9 mouse cellular contexts compared by ENCODE assay signal in genomic region chr7:71023946-71024610, GRCm38 (mm10).
DNase-seq lines count a peak whose midpoint lies in the region; ATAC-seq lines count a peak whose summit lies in the region.
"Had no signal": no experiment of that assay in that cellular context is flagged by ENCODE, and none has a peak within 500 bp of the region (broad histone marks: within the 10 kb centered on the region; RNA-seq: fewer than 3 reads in every experiment).

No protein-coding gene starts in this region.

- peaks cover 5% of the 10 kb centered on the region; the same call in 1 of the 2 replicates for H3K9me3 ChIP-seq in heart, embryonic 14.5 days (ENCODE audit: control insufficient read depth, low read length)
- H3K9me3 ChIP-seq in embryonic facial prominence, embryonic 11.5 days (replicated peaks; ENCODE audit: control insufficient read depth, low read length): no peaks in the 10 kb centered on the region; the same call in 1 of the 2 replicates
- no peaks in the 10 kb centered on the region for H3K9me3 ChIP-seq in hindbrain, embryonic 15.5 days
- no peaks in the 10 kb centered on the region for H3K9me3 ChIP-seq in midbrain, embryonic 11.5 days (ENCODE audit: control insufficient read depth, low read length)

- intact Hi-C loops in heart, postnatal 25 days (cut with DNase I): no loop called here
- intact Hi-C loops in left cerebral cortex, postnatal 25 days (cut with DNase I): no loop called here

- peak overlapping the region; percentile 64 for H3K4me2 ChIP-seq in heart, embryonic 14.5 days (ENCODE audit: low read length)
- peak overlapping the region; percentile 52 for H3K4me2 ChIP-seq in embryonic facial prominence, embryonic 11.5 days (ENCODE audit: low read depth, low read length)
- peak overlapping the region; percentile 66 for H3K4me2 ChIP-seq in hindbrain, embryonic 15.5 days
- peak overlapping the region; percentile 42 for H3K4me2 ChIP-seq in midbrain, embryonic 11.5 days

- ATAC-seq in heart, embryonic 14.5 days (ENCODE audit: insufficient number of reproducible peaks, insufficient read depth, low FRiP score, low read depth): no peak
- ATAC-seq in embryonic facial prominence, embryonic 11.5 days (replicated peaks; ENCODE audit: insufficient number of reproducible peaks, low FRiP score, low TSS enrichment, low read depth): no peak
- ATAC-seq in hindbrain, embryonic 15.5 days (ENCODE audit: low FRiP score, low read depth): peak; percentile 34; the same call in 1 of the 2 replicates
- ATAC-seq in midbrain, embryonic 11.5 days (ENCODE audit: low FRiP score): peak; percentile 35

- no peaks in the 10 kb centered on the region for H3K27me3 ChIP-seq in heart, embryonic 14.5 days (ENCODE audit: control insufficient read depth, insufficient read depth, low read length)
- H3K27me3 ChIP-seq in embryonic facial prominence, embryonic 11.5 days (ENCODE audit: control insufficient read depth, insufficient read depth, low read length): no peaks in the 10 kb centered on the region
- no peaks in the 10 kb centered on the region for H3K27me3 ChIP-seq in hindbrain, embryonic 15.5 days
- H3K27me3 ChIP-seq in midbrain, embryonic 11.5 days (ENCODE audit: control insufficient read depth, insufficient read depth, low read length): no peaks in the 10 kb centered on the region

- H3K4me3 ChIP-seq in heart, embryonic 14.5 days (ENCODE audit: control insufficient read depth in 1 of 2, insufficient read depth in 1 of 2, low read depth in 1 of 2, low read length in 2 of 2): peak overlapping the region; percentile 29 to 43
- peak overlapping the region; percentile 21 for H3K4me3 ChIP-seq in embryonic facial prominence, embryonic 11.5 days (ENCODE audit: low read depth, low read length)
- peak overlapping the region; percentile 34 for H3K4me3 ChIP-seq in hindbrain, embryonic 15.5 days
- peak overlapping the region; percentile 10; the same call in 1 of the 2 replicates for H3K4me3 ChIP-seq in midbrain, embryonic 11.5 days (ENCODE audit: low read depth, low read length)

- DNase-seq in heart, postnatal 25 days (ENCODE audit: low spot score): no peak
- peak; percentile 32 for DNase-seq in embryonic facial prominence, embryonic 11.5 days (ENCODE audit: low spot score)
- peak; percentile 91 for DNase-seq in midbrain, embryonic 11.5 days (ENCODE audit: low spot score, missing footprints)
- no peak for DNase-seq in adrenal gland, adult 8-10 months
- DNase-seq in left cerebral cortex, postnatal 25 days (ENCODE audit: low spot score in 2 of 2): no peak
- DNase-seq in cerebellum, postnatal 25 days: no peak
- DNase-seq: thymus, postnatal 14 days had no signal

- H3K27ac ChIP-seq in heart, embryonic 14.5 days (replicated peaks in 1 of 2; ENCODE audit: control insufficient read depth in 1 of 2, insufficient read depth in 1 of 2, low read depth in 2 of 2, low read length in 2 of 2): no peak overlapping the region
- no peak overlapping the region for H3K27ac ChIP-seq in embryonic facial prominence, embryonic 11.5 days (replicated peaks; ENCODE audit: low read depth, low read length)
- peak overlapping the region; percentile 49 for H3K27ac ChIP-seq in hindbrain, embryonic 15.5 days (replicated peaks)
- H3K27ac ChIP-seq in midbrain, embryonic 11.5 days (ENCODE audit: low read depth, low read length): no peak overlapping the region

- H3K9ac ChIP-seq in heart, embryonic 14.5 days (ENCODE audit: low read length): peak overlapping the region; percentile 31; the same call in 1 of the 2 replicates
- peak overlapping the region; percentile 35; the same call in 1 of the 2 replicates for H3K9ac ChIP-seq in embryonic facial prominence, embryonic 11.5 days (replicated peaks; ENCODE audit: low read length)
- peak overlapping the region; percentile 34; the same call in 1 of the 2 replicates for H3K9ac ChIP-seq in hindbrain, embryonic 15.5 days
- H3K9ac ChIP-seq in midbrain, embryonic 11.5 days (ENCODE audit: low read length): no peak overlapping the region

- WGBS in heart, embryonic 14.5 days: 10% methylated on average over 9 of the region's 9 CpGs
- WGBS in embryonic facial prominence, embryonic 11.5 days: 17% methylated on average over 9 of the region's 9 CpGs
- WGBS in hindbrain, embryonic 15.5 days: 9% methylated on average over 9 of the region's 9 CpGs
- 23% methylated on average over 9 of the region's 9 CpGs for WGBS in midbrain, embryonic 11.5 days

- no peaks in the 10 kb centered on the region for H3K36me3 ChIP-seq in heart, embryonic 14.5 days (ENCODE audit: control insufficient read depth, insufficient read depth, low read length)
- H3K36me3 ChIP-seq in embryonic facial prominence, embryonic 11.5 days (replicated peaks; ENCODE audit: control insufficient read depth, insufficient read depth, low read depth, low read length): no peaks in the 10 kb centered on the region
- no peaks in the 10 kb centered on the region for H3K36me3 ChIP-seq in hindbrain, embryonic 15.5 days
- no peaks in the 10 kb centered on the region for H3K36me3 ChIP-seq in midbrain, embryonic 11.5 days (ENCODE audit: control insufficient read depth, insufficient read depth, low read length)

- H3K4me1 ChIP-seq in heart, embryonic 14.5 days (ENCODE audit: control insufficient read depth in 2 of 2, insufficient read depth in 2 of 2, low read length in 2 of 2): peaks cover 5 to 12% of the 10 kb centered on the region in 2 experiments; a peak in 3 of 4 replicates
- no peaks in the 10 kb centered on the region for H3K4me1 ChIP-seq in embryonic facial prominence, embryonic 11.5 days (ENCODE audit: control insufficient read depth, insufficient read depth, low read length)
- peaks cover 21% of the 10 kb centered on the region for H3K4me1 ChIP-seq in hindbrain, embryonic 15.5 days (replicated peaks)
- H3K4me1 ChIP-seq in midbrain, embryonic 11.5 days (ENCODE audit: control insufficient read depth, insufficient read depth, low read length): peaks cover 4% of the 10 kb centered on the region; the same call in 1 of the 2 replicates

Comparison
In these comparisons a context has a peak if more than half of its experiments do, and no peak if none do; other contexts are left out.
1. ATAC-seq: peak in hindbrain, embryonic 15.5 days (single experiment) and midbrain, embryonic 11.5 days (single experiment); none in heart, embryonic 14.5 days (single experiment) and embryonic facial prominence, embryonic 11.5 days (single experiment).
2. DNase-seq: peak in embryonic facial prominence, embryonic 11.5 days (single experiment) and midbrain, embryonic 11.5 days (single experiment); none in heart, postnatal 25 days (single experiment), adrenal gland, adult 8-10 months (single experiment), left cerebral cortex, postnatal 25 days (0 of 2) and cerebellum, postnatal 25 days (0 of 2).
3. Peak in every context shown above with its lines, with median percentiles within 50 percentile points of each other: H3K4me2 ChIP-seq and H3K4me3 ChIP-seq.